7 mouse cellular contexts compared by ENCODE assay signal in genomic region chr7:141391625-141392551, GRCm38 (mm10). TPM values are rescaled to one million over a fixed set of nuclear protein-coding genes. Genes with fewer than 3 reads are reported as not detected.
DNase-seq lines count a peak whose midpoint lies in the region; ATAC-seq lines count a peak whose summit lies in the region.

Gene Taldo1, plus strand, starts transcription at chr7:141392199.

- ATAC-seq in embryonic facial prominence, embryonic 11.5 days (replicated peaks; ENCODE audit: insufficient number of reproducible peaks, low FRiP score, low TSS enrichment, low read depth): peak; percentile 88
- peak; percentile 91 for ATAC-seq in limb, embryonic 11.5 days (ENCODE audit: insufficient number of reproducible peaks, low FRiP score, low TSS enrichment, low read depth)
- ATAC-seq in midbrain, embryonic 14.5 days (ENCODE audit: low FRiP score, low TSS enrichment): peak; percentile 96

- no peaks in the 10 kb centered on the region for H3K9me3 ChIP-seq in embryonic facial prominence, embryonic 11.5 days (replicated peaks; ENCODE audit: control insufficient read depth, low read length)
- H3K9me3 ChIP-seq in limb, embryonic 11.5 days (ENCODE audit: control insufficient read depth, low read length): no peaks in the 10 kb centered on the region
- no peaks in the 10 kb centered on the region for H3K9me3 ChIP-seq in midbrain, embryonic 14.5 days (ENCODE audit: control insufficient read depth, low read length)

- no peaks in the 10 kb centered on the region; the same call in 1 of the 2 replicates for H3K4me1 ChIP-seq in embryonic facial prominence, embryonic 11.5 days (ENCODE audit: control insufficient read depth, insufficient read depth, low read length)
- H3K4me1 ChIP-seq in limb, embryonic 11.5 days (ENCODE audit: control insufficient read depth, insufficient read depth, low read length): peaks cover 9% of the 10 kb centered on the region; the same call in 1 of the 2 replicates
- peaks cover 13% of the 10 kb centered on the region for H3K4me1 ChIP-seq in midbrain, embryonic 14.5 days (ENCODE audit: control insufficient read depth, insufficient read depth, low read length)

- H3K27ac ChIP-seq in embryonic facial prominence, embryonic 11.5 days (replicated peaks; ENCODE audit: low read depth, low read length): no peak within 1 kb of the TSS
- H3K27ac ChIP-seq in limb, embryonic 11.5 days (replicated peaks; ENCODE audit: low read depth, low read length): 0 out of 2 replicates have a peak within 1 kb of the TSS, but pooled peaks have one; percentile 30
- peak within 1 kb of the TSS; percentile 66 for H3K27ac ChIP-seq in midbrain, embryonic 14.5 days (replicated peaks; ENCODE audit: low read depth, low read length)

- peak within 1 kb of the TSS; percentile 64 for H3K4me3 ChIP-seq in embryonic facial prominence, embryonic 11.5 days (ENCODE audit: low read depth, low read length)
- peak within 1 kb of the TSS; percentile 63 for H3K4me3 ChIP-seq in limb, embryonic 11.5 days (ENCODE audit: low read depth, low read length)
- peak within 1 kb of the TSS; percentile 65 for H3K4me3 ChIP-seq in midbrain, embryonic 14.5 days (replicated peaks; ENCODE audit: low read depth, low read length)

- no peaks in the 10 kb centered on the region for H3K27me3 ChIP-seq in embryonic facial prominence, embryonic 11.5 days (ENCODE audit: control insufficient read depth, insufficient read depth, low read length)
- no peaks in the 10 kb centered on the region for H3K27me3 ChIP-seq in limb, embryonic 11.5 days (ENCODE audit: control insufficient read depth, insufficient read depth, low read length)
- no peaks in the 10 kb centered on the region for H3K27me3 ChIP-seq in midbrain, embryonic 14.5 days (ENCODE audit: control insufficient read depth, insufficient read depth, low read length)

- 0 out of 2 replicates have a peak, but pooled peaks cover 3% of the 10 kb centered on the region for H3K36me3 ChIP-seq in embryonic facial prominence, embryonic 11.5 days (replicated peaks; ENCODE audit: control insufficient read depth, insufficient read depth, low read depth, low read length)
- H3K36me3 ChIP-seq in limb, embryonic 11.5 days (ENCODE audit: control insufficient read depth, insufficient read depth, low read length): peaks cover 2% of the 10 kb centered on the region
- H3K36me3 ChIP-seq in midbrain, embryonic 14.5 days (ENCODE audit: control insufficient read depth, insufficient read depth, low read length): peaks cover 10% of the 10 kb centered on the region

- peak; percentile 98 for DNase-seq in adrenal gland, postnatal 10 days
- DNase-seq in embryonic facial prominence, embryonic 11.5 days (ENCODE audit: low spot score): peak; percentile 98
- DNase-seq in heart, adult 11 months: peak; percentile 100
- DNase-seq in kidney, adult 18-20 months: peak; percentile 99
- DNase-seq in limb, embryonic 11.5 days (ENCODE audit: low spot score): peak; percentile 96
- DNase-seq in midbrain, embryonic 14.5 days: peak; percentile 97
- peak; percentile 93 to 98 for DNase-seq in spleen, adult 18-20 months

- peak within 1 kb of the TSS; percentile 63 for H3K9ac ChIP-seq in embryonic facial prominence, embryonic 11.5 days (replicated peaks; ENCODE audit: low read length)
- H3K9ac ChIP-seq in limb, embryonic 11.5 days (ENCODE audit: low read length): peak within 1 kb of the TSS; percentile 68
- H3K9ac ChIP-seq in midbrain, embryonic 14.5 days (replicated peaks; ENCODE audit: low read length): peak within 1 kb of the TSS; percentile 50

- under 1% methylated on average over 57 of the region's 57 CpGs for WGBS in embryonic facial prominence, embryonic 11.5 days
- under 1% methylated on average over 57 of the region's 57 CpGs for WGBS in limb, embryonic 11.5 days
- WGBS in midbrain, embryonic 14.5 days: under 1% methylated on average over 57 of the region's 57 CpGs

- H3K4me2 ChIP-seq in embryonic facial prominence, embryonic 11.5 days (ENCODE audit: low read depth, low read length): peak within 1 kb of the TSS; percentile 83
- H3K4me2 ChIP-seq in limb, embryonic 11.5 days (ENCODE audit: low read depth, severe bottlenecking): peak within 1 kb of the TSS; percentile 96
- peak within 1 kb of the TSS; percentile 72 for H3K4me2 ChIP-seq in midbrain, embryonic 14.5 days (ENCODE audit: low read length)

RNA-seq across cellular contexts. Expression of gene Taldo1, which starts in this region (rescaled TPM):
- 100 to 1,000 TPM; 466 to 479 TPM for total RNA-seq in adrenal gland, postnatal 10 days (2021)
- 340 and 364 TPM in 2 replicates for polyA plus RNA-seq in embryonic facial prominence, embryonic 11.5 days (2014; fragmentation: Nextera tagmentation; extraction: Ambion mirVana)
- polyA plus RNA-seq in limb, embryonic 11.5 days (2014; fragmentation: Nextera tagmentation; extraction: Ambion mirVana): 306 and 317 TPM in 2 replicates
- 312 and 318 TPM in 2 replicates for polyA plus RNA-seq in midbrain, embryonic 14.5 days (2014; fragmentation: Nextera tagmentation; extraction: Ambion mirVana)
